Mouse (Mus musculus): ENCODE data around the gene Gm14443. TPM values are rescaled to one million over a fixed set of nuclear protein-coding genes. Genes with fewer than 3 reads are reported as not detected.
"Not testable (repeated sequence)": the region's sequence is repeated elsewhere in the genome, so short reads cannot be mapped to it uniquely, and the experiment has no call there.

Gm14443 gene
- 1.3 and 1.4 TPM in 2 replicates for polyA plus RNA-seq (2014; fragmentation: Nextera tagmentation; extraction: Ambion mirVana)

- not testable (repeated sequence) for H3K9ac ChIP-seq (replicated peaks; ENCODE audit: low read length); H3K4me2 ChIP-seq (ENCODE audit: low read length); ATAC-seq (ENCODE audit: low FRiP score, low TSS enrichment); DNase-seq; H3K27ac ChIP-seq (replicated peaks; ENCODE audit: low read depth, low read length); H3K4me1 ChIP-seq (ENCODE audit: control insufficient read depth, insufficient read depth, low read length); H3K36me3 ChIP-seq (ENCODE audit: control insufficient read depth, insufficient read depth, low read length); H3K9me3 ChIP-seq (ENCODE audit: control insufficient read depth, low read length); H3K27me3 ChIP-seq (ENCODE audit: control insufficient read depth, insufficient read depth, low read length); H3K4me3 ChIP-seq (replicated peaks; ENCODE audit: low read depth, low read length)
- WGBS: 80% methylated on average over 12 of the region's 12 CpGs
Measured at GRCm38 (mm10) chr2:175175401-175176180, at the start of gene Gm14443. TSS of gene Gm14443 (minus strand) at chr2:175175871.

GRCm38 (mm10) chr2:175206732-175207131, 31.1 kb upstream of the Gm14443 start, which contains the start of gene Gm14391:
TSS of gene Gm14391 (minus strand) at chr2:175206917.
- H3K36me3 ChIP-seq (ENCODE audit: control insufficient read depth, insufficient read depth, low read length); DNase-seq; H3K27me3 ChIP-seq (ENCODE audit: control insufficient read depth, insufficient read depth, low read length); H3K9ac ChIP-seq (replicated peaks; ENCODE audit: low read length); H3K4me1 ChIP-seq (ENCODE audit: control insufficient read depth, insufficient read depth, low read length); H3K9me3 ChIP-seq (ENCODE audit: control insufficient read depth, low read length); H3K27ac ChIP-seq (replicated peaks; ENCODE audit: low read depth, low read length); H3K4me3 ChIP-seq (replicated peaks; ENCODE audit: low read depth, low read length); ATAC-seq (ENCODE audit: low FRiP score, low TSS enrichment); H3K4me2 ChIP-seq (ENCODE audit: low read length): not testable (repeated sequence)
- WGBS: no CpG with 5 or more reads among the region's 7 CpGs

- not testable (repeated sequence) for H3K27ac ChIP-seq (replicated peaks; ENCODE audit: low read depth, low read length); H3K4me3 ChIP-seq (replicated peaks; ENCODE audit: low read depth, low read length); H3K9ac ChIP-seq (replicated peaks; ENCODE audit: low read length); H3K4me2 ChIP-seq (ENCODE audit: low read length); DNase-seq; H3K9me3 ChIP-seq (ENCODE audit: control insufficient read depth, low read length); H3K36me3 ChIP-seq (ENCODE audit: control insufficient read depth, insufficient read depth, low read length); ATAC-seq (ENCODE audit: low FRiP score, low TSS enrichment); H3K4me1 ChIP-seq (ENCODE audit: control insufficient read depth, insufficient read depth, low read length); H3K27me3 ChIP-seq (ENCODE audit: control insufficient read depth, insufficient read depth, low read length)
- 46% methylated on average over 1 of the region's 1 CpGs for WGBS
Measured at GRCm38 (mm10) chr2:175179008-175179407, 3.3 kb upstream of the Gm14443 start.

- Histone ChIP-seq H3K4me3 (replicated peaks; ENCODE audit: low read depth, low read length) (no peak overlapping the region), H3K4me2 (ENCODE audit: low read length) (no peak overlapping the region), H3K4me1 (ENCODE audit: control insufficient read depth, insufficient read depth, low read length) (no peaks in the 10 kb centered on the region), H3K9me3 (ENCODE audit: control insufficient read depth, low read length) (no peaks in the 10 kb centered on the region), H3K9ac (replicated peaks; ENCODE audit: low read length) (no peak overlapping the region), H3K27ac (replicated peaks; ENCODE audit: low read depth, low read length) (no peak overlapping the region), H3K27me3 (ENCODE audit: control insufficient read depth, insufficient read depth, low read length) (no peaks in the 10 kb centered on the region), H3K36me3 (ENCODE audit: control insufficient read depth, insufficient read depth, low read length) (no peaks in the 10 kb centered on the region)
- no peak for ATAC-seq (ENCODE audit: low FRiP score, low TSS enrichment)
- DNase-seq: no peak
- 85% methylated on average over 6 of the region's 6 CpGs for WGBS
Measured at GRCm38 (mm10) chr2:175176312-175176711, 641 bp upstream of the Gm14443 start.

- not testable (repeated sequence) for H3K27me3 ChIP-seq (ENCODE audit: control insufficient read depth, insufficient read depth, low read length); H3K27ac ChIP-seq (replicated peaks; ENCODE audit: low read depth, low read length); H3K9ac ChIP-seq (replicated peaks; ENCODE audit: low read length); ATAC-seq (ENCODE audit: low FRiP score, low TSS enrichment); H3K4me3 ChIP-seq (replicated peaks; ENCODE audit: low read depth, low read length); H3K4me1 ChIP-seq (ENCODE audit: control insufficient read depth, insufficient read depth, low read length); DNase-seq; H3K9me3 ChIP-seq (ENCODE audit: control insufficient read depth, low read length); H3K36me3 ChIP-seq (ENCODE audit: control insufficient read depth, insufficient read depth, low read length); H3K4me2 ChIP-seq (ENCODE audit: low read length)
- 86% methylated on average over 2 of the region's 2 CpGs for WGBS
Measured at GRCm38 (mm10) chr2:175174058-175174457, 1.6 kb downstream of the Gm14443 start.

GRCm38 (mm10) chr2:175172906-175173595, 2.6 kb downstream of the Gm14443 start:
- H3K4me3 ChIP-seq (replicated peaks; ENCODE audit: low read depth, low read length); H3K4me1 ChIP-seq (ENCODE audit: control insufficient read depth, insufficient read depth, low read length); H3K9me3 ChIP-seq (ENCODE audit: control insufficient read depth, low read length); DNase-seq; H3K36me3 ChIP-seq (ENCODE audit: control insufficient read depth, insufficient read depth, low read length); H3K4me2 ChIP-seq (ENCODE audit: low read length); H3K27ac ChIP-seq (replicated peaks; ENCODE audit: low read depth, low read length); ATAC-seq (ENCODE audit: low FRiP score, low TSS enrichment); H3K9ac ChIP-seq (replicated peaks; ENCODE audit: low read length); H3K27me3 ChIP-seq (ENCODE audit: control insufficient read depth, insufficient read depth, low read length): not testable (repeated sequence)
- WGBS: 87% methylated on average over 3 of the region's 3 CpGs

- 89% methylated on average over 3 of the region's 3 CpGs for WGBS
- Histone ChIP-seq H3K9me3 (ENCODE audit: control insufficient read depth, low read length) (no peaks in the 10 kb centered on the region), H3K27ac (replicated peaks; ENCODE audit: low read depth, low read length) (no peak overlapping the region)
Measured at GRCm38 (mm10) chr2:175172123-175172522, 3.5 kb downstream of the Gm14443 start.

GRCm38 (mm10) chr2:175166870-175167269, 8.8 kb downstream of the Gm14443 start:
- H3K27me3 ChIP-seq (ENCODE audit: control insufficient read depth, insufficient read depth, low read length); DNase-seq; H3K4me1 ChIP-seq (ENCODE audit: control insufficient read depth, insufficient read depth, low read length); H3K9ac ChIP-seq (replicated peaks; ENCODE audit: low read length); H3K4me3 ChIP-seq (replicated peaks; ENCODE audit: low read depth, low read length); H3K36me3 ChIP-seq (ENCODE audit: control insufficient read depth, insufficient read depth, low read length); H3K9me3 ChIP-seq (ENCODE audit: control insufficient read depth, low read length); H3K27ac ChIP-seq (replicated peaks; ENCODE audit: low read depth, low read length); H3K4me2 ChIP-seq (ENCODE audit: low read length); ATAC-seq (ENCODE audit: low FRiP score, low TSS enrichment): not testable (repeated sequence)
- 92% methylated on average over 2 of the region's 2 CpGs for WGBS

More at GRCm38 (mm10) chr2:175172123-175172522, 3.5 kb downstream of the Gm14443 start:
- Histone ChIP-seq H3K4me2 (ENCODE audit: low read length) (no peak overlapping the region), H3K36me3 (ENCODE audit: control insufficient read depth, insufficient read depth, low read length) (no peaks in the 10 kb centered on the region), H3K27me3 (ENCODE audit: control insufficient read depth, insufficient read depth, low read length) (no peaks in the 10 kb centered on the region), H3K4me1 (ENCODE audit: control insufficient read depth, insufficient read depth, low read length) (no peaks in the 10 kb centered on the region), H3K4me3 (replicated peaks; ENCODE audit: low read depth, low read length) (no peak overlapping the region), H3K9ac (replicated peaks; ENCODE audit: low read length) (no peak overlapping the region)
- no peak for ATAC-seq (ENCODE audit: low FRiP score, low TSS enrichment)
- DNase-seq: no peak

Measured in midbrain, embryonic 14.5 days (tissue).